Mouse (Mus musculus): ENCODE results near the gene Sbk2.
"Not testable (repeated sequence)": the region's sequence is repeated elsewhere in the genome, so short reads cannot be mapped to it uniquely, and the experiment has no call there.

Sbk2 gene

GRCm38 (mm10) chr7:4964272-4964671, at the start of gene Sbk2:
Sbk2 (minus strand) TSS chr7:4964406.
- peak; percentile 91 for DNase-seq

- no peak for DNase-seq
Measured at GRCm38 (mm10) chr7:5012681-5013513, 48.7 kb upstream of the Sbk2 start.

DNA sequence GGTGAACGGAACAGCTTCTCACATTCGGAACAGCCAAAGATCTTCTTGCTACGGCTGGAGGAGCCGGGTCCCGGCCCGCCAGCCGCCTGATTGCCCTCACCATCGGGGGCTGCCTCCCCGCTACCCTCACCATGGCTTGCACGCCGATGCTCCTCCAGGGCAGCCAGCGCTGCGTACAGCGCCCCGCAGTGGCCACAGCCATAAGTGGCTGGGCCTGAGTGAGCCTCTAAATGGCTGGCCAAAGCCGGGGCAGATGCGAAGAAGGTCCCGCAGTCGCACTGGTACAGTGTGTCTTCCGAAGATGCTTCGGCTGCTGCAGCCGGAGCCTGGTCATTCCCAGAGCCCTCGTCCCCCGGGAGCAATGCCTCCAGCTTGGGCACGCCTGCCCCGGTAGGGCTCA, 44.0 kb upstream of the Sbk2 start:
- no peak for DNase-seq

DNA sequence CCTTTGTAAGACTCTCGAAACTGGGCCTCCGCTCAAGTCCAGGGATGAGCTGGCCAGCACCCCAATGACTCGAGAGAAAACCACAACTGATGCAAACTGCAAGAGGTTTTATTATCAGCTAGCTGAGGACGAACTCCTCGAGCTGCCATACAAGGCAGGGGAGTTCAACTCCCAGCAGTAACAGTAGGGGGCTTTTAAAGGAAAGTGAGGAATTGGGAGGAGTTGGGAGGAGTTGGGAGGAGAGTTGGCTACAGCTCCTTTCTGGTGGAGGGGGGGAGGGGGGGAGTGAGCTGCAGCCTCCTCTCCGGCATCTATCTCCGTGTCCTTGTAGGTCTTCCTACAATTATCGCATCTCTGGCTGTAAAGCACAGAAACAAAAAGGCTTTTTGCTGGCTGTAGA, 38.7 kb upstream of the Sbk2 start:
- not testable (repeated sequence) for DNase-seq

GRCm38 (mm10) chr7:4999876-5000275, 35.7 kb upstream of the Sbk2 start:
- peak; percentile 53 for DNase-seq

- no peak for DNase-seq
Measured at GRCm38 (mm10) chr7:4996934-4997333, 32.7 kb upstream of the Sbk2 start.

DNA sequence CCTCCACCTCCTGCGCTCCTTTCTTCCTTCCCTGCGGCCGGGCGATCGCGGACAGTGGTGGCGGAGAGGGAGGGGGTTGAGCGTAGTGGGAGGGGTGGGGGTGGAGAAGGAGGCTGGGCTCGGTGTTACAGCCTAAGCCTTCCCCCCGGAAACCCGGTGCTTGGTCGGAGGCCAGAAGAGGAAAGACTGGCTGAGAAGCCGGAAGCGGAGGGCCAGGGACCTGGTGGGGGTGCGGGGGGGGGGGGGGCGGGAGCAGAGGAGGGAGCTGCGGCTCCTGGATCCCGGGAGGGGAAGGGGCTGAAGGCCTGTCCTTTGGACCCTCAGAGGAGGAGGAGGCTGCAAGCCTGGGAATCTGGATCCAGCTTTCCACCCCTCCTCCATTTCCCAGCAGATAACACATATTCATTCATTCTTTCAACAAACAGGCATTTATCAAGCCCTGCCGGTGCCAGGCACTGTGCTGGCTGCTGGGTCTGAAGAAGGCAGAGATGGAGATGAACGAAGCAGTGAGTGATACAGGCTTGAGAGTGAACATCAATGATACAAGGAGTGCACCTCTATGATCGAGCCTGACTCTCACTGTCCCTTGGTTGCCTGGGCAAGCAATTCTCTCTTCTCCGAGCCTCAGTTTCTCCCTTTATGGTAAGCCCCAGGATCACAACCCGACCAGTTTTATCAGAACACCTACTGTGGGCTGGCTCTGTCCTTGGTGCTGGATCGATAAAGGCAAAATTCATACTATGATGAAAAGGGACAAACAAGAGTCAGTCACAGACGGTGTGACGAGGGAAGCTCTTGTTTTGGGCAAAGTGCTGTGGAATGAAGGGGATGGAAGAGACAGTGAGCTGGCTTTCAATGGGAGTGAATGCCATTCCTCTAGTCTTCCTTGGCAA, 32.0 kb upstream of the Sbk2 start, which contains the start of gene Zfp579:
TSS of gene Zfp579 (minus strand) at position 156 of the 893 bp plus-strand sequence.
- peak; percentile 93 for DNase-seq

DNA sequence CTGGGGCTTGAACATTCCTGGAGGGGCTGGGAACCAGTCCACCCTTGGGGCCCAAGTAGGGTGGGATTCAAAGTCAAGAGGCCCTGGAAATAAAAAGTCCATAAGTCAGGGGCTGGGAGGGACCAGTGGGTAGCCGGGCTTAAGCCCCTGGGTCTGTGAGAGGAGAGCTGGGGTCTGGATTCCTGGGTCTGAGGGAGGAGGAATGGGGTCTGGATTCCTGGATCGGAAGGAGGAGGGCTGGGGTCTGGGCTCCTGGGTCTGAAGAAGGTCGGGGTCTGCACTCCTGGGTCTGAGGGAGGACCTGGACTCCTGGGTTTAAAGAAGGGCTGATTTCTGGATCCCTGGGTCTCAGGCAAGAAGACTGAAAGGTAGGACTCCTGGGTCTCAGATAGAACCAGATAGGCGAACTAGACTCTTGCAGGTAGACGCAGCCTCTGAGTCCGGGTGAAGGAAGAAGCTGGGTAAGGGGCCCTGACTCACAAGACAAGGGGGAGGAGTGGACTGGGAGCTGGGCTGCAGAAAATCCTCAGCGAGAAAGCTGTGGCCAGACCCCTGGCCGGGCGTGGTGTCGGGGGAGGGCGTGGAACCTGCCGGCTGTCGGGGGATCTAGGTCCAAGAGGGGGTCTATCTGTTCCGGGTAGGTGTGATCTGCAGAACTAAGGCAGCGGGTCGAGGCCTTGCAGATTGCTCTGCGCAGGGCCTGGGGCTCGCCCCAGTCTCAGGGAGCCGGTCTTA, 31.2 kb upstream of the Sbk2 start:
- no peak for DNase-seq

- no peak for DNase-seq
Measured at GRCm38 (mm10) chr7:4993999-4994788, 30.0 kb upstream of the Sbk2 start.

- DNase-seq = peak; percentile 13
Measured at GRCm38 (mm10) chr7:4993347-4993998, 29.3 kb upstream of the Sbk2 start.

- no peak for DNase-seq
Measured at GRCm38 (mm10) chr7:4988250-4988649, 24.0 kb upstream of the Sbk2 start.

GRCm38 (mm10) chr7:4976832-4977231, 12.6 kb upstream of the Sbk2 start:
- no peak for DNase-seq

- DNase-seq = no peak
Measured at GRCm38 (mm10) chr7:4975455-4975854, 11.2 kb upstream of the Sbk2 start.

DNA sequence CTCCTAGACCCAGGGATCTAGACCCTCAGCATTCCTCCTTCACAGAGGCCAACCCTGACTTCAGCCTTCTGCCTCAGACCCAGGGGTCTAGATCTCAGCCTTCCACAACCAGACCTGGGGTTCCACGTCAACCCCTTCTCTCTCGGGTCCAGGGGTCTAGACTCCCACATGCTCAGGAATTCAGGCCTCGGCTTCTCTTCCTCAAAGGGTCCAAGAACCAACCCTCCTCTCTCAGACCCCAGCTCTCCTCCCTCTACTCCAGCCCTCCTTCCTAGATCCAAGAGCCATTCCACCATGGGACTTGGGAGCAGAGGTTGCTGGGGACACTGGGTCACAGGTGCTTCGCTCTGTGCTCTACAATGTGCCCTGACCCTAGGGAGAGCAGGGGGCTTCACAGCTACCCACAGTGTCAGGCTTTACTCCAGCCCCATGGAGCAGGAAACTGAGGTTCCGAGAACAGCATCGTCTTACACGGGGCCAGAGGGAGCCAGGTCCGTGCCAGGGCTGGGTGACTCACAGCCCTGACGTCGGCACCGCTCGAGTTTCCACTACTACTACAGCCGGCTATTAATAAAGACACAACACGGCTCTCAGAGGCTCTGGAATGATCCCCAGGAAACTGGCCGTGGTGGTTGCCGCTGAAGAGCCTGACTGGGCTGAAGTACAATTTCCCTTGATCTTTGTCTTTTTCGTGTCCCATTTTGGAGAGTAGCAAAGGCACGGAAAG, 8.3 kb upstream of the Sbk2 start:
- DNase-seq = no peak

- DNase-seq = no peak
Measured at GRCm38 (mm10) chr7:4971710-4972109, 7.5 kb upstream of the Sbk2 start.

DNA sequence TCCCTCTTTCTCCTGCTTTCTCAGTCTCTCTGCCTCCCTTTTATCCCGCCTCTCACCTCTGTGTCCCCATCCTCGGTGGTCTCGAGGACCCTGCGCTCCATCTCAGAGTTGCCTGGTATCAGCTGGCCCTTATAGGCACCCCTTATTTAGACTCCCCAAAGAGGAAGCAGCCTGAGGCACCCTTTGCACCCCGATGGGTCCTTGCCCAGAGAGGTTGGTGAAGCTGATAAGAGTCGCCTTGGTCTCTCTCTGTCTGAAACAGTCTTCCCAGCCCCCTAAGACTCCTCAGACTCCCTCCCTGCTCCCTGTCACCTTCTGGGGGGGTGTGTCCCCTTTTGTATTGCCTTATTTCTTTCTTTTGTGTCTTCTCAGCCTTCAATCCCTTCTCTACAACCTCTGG, 6.9 kb upstream of the Sbk2 start, which contains the start of gene Sbk3:
TSS of gene Sbk3 (minus strand) at position 101 of the 400 bp plus-strand sequence.
- no peak for DNase-seq

DNA sequence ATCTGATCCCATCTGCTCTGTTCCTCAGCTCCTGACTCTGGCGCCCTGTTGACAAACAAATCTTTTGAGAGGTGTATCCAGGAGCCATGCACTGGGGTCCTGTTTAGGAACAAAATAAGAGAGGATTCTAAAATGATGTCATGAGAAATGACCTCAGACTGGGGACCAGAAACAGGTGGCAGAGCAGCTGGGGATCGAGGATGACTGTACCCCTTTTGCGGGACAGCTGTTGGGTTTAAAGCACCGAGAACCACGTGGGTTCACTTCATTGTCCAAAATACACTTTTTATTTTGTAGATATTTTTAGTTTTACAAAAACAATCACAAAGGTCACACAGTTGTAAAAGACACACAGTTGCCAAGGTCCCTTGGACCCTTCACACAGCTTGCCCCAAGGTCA, 782 bp upstream of the Sbk2 start:
- DNase-seq = no peak

DNA sequence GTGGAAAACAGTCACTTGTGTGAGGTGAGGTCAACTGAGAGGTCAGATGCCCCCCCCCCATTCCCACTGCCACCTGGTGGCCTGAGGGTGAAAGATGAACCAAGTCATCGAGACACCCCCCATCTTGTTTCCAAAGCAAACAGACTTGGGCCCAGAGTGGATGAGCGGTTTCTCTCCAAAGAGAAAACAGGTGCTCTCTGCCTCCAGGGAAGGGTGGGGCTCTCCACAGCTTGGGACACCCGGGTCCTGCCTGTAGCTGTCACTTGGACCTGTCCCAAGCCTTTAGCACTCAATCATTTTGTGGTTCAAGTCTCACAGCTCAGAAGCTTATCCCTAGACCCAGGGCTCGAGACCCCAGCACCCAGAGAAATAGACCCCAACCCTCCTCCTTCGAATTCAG, 679 bp downstream of the Sbk2 start:
- DNase-seq = no peak

DNA sequence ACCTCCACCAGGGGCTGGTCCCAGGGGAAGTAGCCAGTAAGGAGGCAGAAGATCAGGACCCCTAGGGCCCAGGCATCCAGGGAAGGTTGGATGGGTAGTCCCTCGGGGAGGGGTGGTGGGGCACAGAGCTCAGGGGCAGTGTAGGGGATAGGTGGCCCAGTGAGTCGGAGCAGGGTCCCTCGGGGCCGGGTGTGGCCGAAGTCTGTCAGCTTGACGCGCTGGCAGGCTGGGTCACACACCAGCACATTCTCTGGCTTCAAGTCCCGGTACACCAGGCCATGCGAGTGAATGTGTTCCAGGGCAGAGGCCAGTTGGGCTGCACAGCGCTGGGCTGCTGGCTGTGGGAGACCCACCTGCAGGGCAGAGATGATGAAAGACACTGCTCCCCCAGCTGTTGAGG, 6.8 kb downstream of the Sbk2 start:
- no peak for DNase-seq

DNA sequence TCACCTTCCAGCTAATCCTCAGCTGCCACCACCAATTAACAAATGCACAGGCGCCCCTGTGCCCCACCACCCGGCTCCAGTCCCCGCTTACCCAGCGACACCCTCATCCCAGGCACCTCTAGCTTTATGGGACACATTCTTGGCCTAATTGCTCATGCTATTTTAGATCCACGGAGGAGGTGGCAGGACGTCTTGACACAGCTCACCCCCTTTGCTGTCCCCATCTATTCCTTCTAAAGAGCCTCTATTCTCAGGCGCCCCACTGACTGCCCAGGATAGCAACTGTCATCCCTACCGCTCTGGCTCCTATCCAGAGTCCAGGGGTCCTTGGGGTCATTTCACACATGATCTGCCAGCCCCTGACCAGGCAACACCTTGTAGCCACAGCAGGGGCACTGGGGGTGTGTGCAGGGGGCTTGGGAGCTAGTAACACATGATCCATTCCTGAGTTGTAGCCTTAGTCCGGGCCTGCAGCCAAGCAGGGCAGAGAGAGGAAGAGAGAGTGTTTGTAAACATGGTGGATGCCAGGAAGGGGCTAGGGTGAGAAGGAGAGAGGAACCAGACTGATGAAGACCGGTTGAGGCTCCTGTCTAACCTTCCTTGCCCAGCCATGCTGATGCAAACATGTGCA, 10.3 kb downstream of the Sbk2 start:
- DNase-seq = no peak
